Mouse (Mus musculus): ENCODE measurements at regions not wholly inside any gene's neighbourhood (a gene's known extent, or its start where the extent isn't known, plus 50 kb on each side); places are given as distances from the start of the nearest gene placed in this dataset.

GRCm38 (mm10) chr19:28751091-28751490 lies 71.2 kb upstream of the Glis3 start:
- TF ChIP-seq POLR2AphosphoS2 (IDR thresholded peaks at IDR 0.05; ENCODE audit: low read length) (no peak), EP300 (IDR thresholded peaks at IDR 0.05; ENCODE audit: low read depth in 1 of 2, low read length in 2 of 2) (no peak), TCF12 (IDR thresholded peaks at IDR 0.05; ENCODE audit: low read depth, low read length) (no peak), CTCF (IDR thresholded peaks at IDR 0.05 in 2 of 3, conservative IDR thresholded peaks at IDR 0.05 in 1 of 3; ENCODE audit: control insufficient read depth in 1 of 3, insufficient read depth in 1 of 3, low read depth in 2 of 3, low read length in 3 of 3, poor library complexity in 1 of 3, severe bottlenecking in 1 of 3) (no peak), BHLHE40 (IDR thresholded peaks at IDR 0.05; ENCODE audit: borderline replicate concordance, low read depth, low read length) (no peak), CHD1 (IDR thresholded peaks at IDR 0.05; ENCODE audit: low read depth, low read length) (no peak), CHD2 (IDR thresholded peaks at IDR 0.05; ENCODE audit: low read length) (no peak), SIN3A (IDR thresholded peaks at IDR 0.05; ENCODE audit: low read length) (no peak), ZNF384 (IDR thresholded peaks at IDR 0.05; ENCODE audit: low read depth, low read length) (no peak), POLR2A (IDR thresholded peaks at IDR 0.05; ENCODE audit: control insufficient read depth in 1 of 2, insufficient read depth in 1 of 2, low read depth in 1 of 2, low read length in 2 of 2, poor library complexity in 1 of 2) (no peak), RCOR1 (IDR thresholded peaks at IDR 0.05; ENCODE audit: low read depth, low read length) (no peak), ZC3H11A (IDR thresholded peaks at IDR 0.05; ENCODE audit: low read depth, low read length) (no peak), USF1 (IDR thresholded peaks at IDR 0.05; ENCODE audit: low read depth, low read length) (no peak), JUND (IDR thresholded peaks at IDR 0.05; ENCODE audit: low read depth, low read length) (no peak)

Measured in MEL (cell line).